Mouse (Mus musculus) C2C12 (cell line): ENCODE measurements around the gene Pcnp.

Source experiments
- CEBPB ChIP-seq: IDR thresholded peaks from one replicate; pipeline ENCODE4 v1.6.1; 2011; ENCODE audit warnings: low read depth, mild to moderate bottlenecking, control low read depth, moderate library complexity
- CTCF ChIP-seq: IDR thresholded peaks from one replicate; pipeline ENCODE4 v1.5.1; 2011; ENCODE audit not compliant: control insufficient read depth, insufficient read depth, insufficient read length
- FOSL1 ChIP-seq: IDR thresholded peaks from one replicate; pipeline ENCODE4 v1.8.0; 2011; ENCODE audit warnings: mild to moderate bottlenecking, low read length; ENCODE audit not compliant: poor library complexity, insufficient read depth, severe bottlenecking
- MAX ChIP-seq: IDR thresholded peaks from one replicate; pipeline ENCODE4 v1.6.1; 2011; ENCODE audit warnings: mild to moderate bottlenecking, control low read depth
- MYOD1 ChIP-seq: IDR thresholded peaks from one replicate; pipeline ENCODE4 v1.6.1; 2011; ENCODE audit warnings: low read depth; ENCODE audit not compliant: control insufficient read depth, insufficient read length
- MYOG ChIP-seq: IDR thresholded peaks from one replicate; pipeline ENCODE4 v1.6.1; 2011; ENCODE audit not compliant: control insufficient read depth, insufficient read length; ENCODE audit errors: extremely low read depth
- USF1 ChIP-seq: IDR thresholded peaks from one replicate; pipeline ENCODE4 v1.6.1; 2011; ENCODE audit warnings: low read depth, mild to moderate bottlenecking, control low read depth, moderate library complexity

GRCm38 (mm10) chr16:55986001-55986400 lies 43.5 kb downstream of the Pcnp start:
- no peak for TF ChIP-seq CTCF
- TF ChIP-seq MYOD1, result no peak
- TF ChIP-seq MAX, result no peak
- no peak for TF ChIP-seq USF1
- TF ChIP-seq CEBPB, result no peak
- no peak for TF ChIP-seq MYOG
- no peak for TF ChIP-seq FOSL1
